Mouse (Mus musculus) kidney, adult 9 months (tissue): ENCODE measurements around the gene Fam110a.

Experiments used
- DNase-seq: peaks from one replicate; pipeline ENCODE4 v3.0.0; 2022

Gene Fam110a

GRCm38 (mm10) chr2:151969396-151969795, 10.6 kb downstream of the Fam110a start:
- DNase-seq = no peak

- no peak for DNase-seq
Observed at GRCm38 (mm10) chr2:151968986-151969385, 11.0 kb downstream of the Fam110a start.

GRCm38 (mm10) chr2:151968451-151968850, 11.6 kb downstream of the Fam110a start:
- peak; percentile 50 for DNase-seq

DNA sequence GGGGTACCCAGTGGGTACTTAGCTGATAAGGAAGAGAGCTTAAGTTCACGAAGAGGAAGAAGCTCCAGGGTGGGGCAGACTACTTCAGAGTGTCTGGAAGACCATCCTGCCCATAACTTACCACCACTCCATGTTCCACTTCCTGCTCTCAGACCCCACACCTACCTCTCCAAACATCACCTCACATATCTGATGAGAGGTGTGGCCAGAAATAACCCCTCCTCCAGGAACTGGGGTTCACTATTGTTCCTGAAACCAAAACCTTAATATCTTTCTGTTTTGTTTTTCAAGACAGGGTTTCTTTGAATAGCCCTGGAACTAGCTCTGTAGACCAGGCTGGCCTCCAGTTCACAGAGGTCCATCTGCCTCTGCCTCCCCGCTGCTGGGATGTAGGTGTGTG, 12.2 kb downstream of the Fam110a start:
- no peak for DNase-seq

GRCm38 (mm10) chr2:151967176-151967750, 12.8 kb downstream of the Fam110a start:
- DNase-seq = no peak

DNA sequence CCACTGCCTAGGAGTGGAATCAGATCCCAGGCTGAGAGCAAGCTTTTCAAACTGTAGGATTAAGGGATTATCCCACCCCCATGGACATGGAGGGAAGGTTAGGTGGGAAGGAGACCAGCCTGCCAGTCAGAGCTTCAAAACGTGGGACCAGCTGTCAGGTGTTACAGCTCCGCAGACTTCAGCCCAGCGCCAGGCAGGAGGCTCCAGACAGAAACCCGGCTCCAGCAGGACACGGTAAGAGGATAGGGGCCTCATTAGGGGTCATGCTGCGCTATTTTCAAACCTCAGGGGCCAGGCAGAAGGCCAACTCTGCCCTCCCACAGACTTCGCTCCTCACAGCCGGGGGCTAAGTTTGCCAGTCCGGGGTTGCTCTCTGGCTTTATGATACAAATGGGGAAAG, 16.0 kb downstream of the Fam110a start:
- DNase-seq = no peak

- no peak for DNase-seq
Observed at GRCm38 (mm10) chr2:151963319-151963718, 16.7 kb downstream of the Fam110a start.

- peak; percentile 76 for DNase-seq
Observed at GRCm38 (mm10) chr2:151962474-151962873, 17.5 kb downstream of the Fam110a start.

DNA sequence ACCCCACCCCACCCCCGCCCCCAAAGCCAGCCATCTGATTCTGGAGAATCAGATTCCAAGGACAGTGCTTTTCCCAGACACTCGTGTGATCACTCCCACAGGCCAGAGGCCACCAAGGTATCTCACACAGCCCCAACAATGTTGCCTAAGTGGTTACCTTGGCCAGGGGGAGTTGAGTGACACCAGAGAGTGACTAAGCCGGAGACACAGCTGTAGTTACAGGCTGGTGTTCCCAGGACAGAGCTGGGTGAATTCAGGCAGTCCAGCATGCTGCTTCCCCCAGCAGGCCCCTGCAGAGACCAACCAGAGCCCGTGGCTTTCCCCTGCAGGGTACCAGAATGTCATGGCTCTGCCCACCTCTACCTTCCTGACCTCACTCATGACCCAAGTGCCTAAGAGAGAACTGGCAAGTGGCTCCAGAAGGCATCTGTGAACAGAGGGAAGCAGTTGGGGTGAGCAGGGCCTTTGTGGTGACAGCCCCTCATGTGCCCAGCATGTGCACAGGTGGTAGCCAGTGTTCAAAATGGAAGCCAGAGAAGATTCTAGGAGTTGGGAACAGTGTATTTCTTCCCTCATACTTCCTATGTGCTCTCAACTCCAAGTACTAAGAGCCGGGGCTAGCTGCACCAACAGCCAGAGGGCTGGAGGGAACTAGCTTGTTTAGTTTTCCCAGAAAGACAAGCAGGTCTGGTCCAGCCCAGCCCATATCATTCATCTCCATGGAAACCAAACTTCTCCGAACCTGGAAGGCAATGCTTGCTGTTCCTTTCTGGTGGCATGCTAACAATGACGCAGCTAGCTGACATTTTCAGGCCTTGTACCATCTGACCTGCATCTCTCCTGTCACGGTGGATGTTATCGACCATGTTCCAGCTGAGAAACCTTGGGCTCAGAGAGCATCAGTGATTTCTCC, 18.5 kb downstream of the Fam110a start:
- DNase-seq = no peak

GRCm38 (mm10) chr2:151959274-151959673, 20.7 kb downstream of the Fam110a start:
- no peak for DNase-seq

DNA sequence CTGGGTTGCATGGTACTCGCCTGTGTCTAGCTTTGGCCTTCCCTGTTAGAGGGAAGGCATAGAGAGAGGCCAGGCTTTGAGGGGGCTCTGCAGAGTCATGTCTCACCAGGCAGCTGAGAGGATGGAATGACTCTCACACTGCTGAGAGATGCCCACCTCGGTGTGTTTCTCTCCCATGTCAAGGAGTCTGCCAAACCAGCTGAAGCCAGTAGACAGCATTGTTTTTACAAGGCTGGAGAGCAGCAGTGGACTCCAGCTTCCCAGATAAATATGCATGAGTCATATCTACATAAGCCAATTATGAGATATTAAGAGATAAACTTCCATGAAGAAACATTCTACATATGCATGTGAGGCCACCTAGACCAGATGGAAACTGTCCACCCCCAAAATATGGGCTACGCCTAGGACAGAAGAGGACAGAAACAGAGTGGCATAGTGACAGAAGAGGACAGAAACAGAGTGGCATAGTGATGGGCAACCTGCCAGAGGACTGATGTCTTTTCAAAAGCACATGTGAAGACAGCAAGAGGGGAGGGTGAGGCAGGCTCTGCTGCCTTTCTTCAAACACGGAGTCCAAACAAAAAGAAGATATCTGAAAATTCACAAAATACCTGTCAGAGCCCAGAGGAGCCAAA, 23.4 kb downstream of the Fam110a start:
- DNase-seq = no peak

GRCm38 (mm10) chr2:151953665-151954064, 26.4 kb downstream of the Fam110a start:
- no peak for DNase-seq

DNA sequence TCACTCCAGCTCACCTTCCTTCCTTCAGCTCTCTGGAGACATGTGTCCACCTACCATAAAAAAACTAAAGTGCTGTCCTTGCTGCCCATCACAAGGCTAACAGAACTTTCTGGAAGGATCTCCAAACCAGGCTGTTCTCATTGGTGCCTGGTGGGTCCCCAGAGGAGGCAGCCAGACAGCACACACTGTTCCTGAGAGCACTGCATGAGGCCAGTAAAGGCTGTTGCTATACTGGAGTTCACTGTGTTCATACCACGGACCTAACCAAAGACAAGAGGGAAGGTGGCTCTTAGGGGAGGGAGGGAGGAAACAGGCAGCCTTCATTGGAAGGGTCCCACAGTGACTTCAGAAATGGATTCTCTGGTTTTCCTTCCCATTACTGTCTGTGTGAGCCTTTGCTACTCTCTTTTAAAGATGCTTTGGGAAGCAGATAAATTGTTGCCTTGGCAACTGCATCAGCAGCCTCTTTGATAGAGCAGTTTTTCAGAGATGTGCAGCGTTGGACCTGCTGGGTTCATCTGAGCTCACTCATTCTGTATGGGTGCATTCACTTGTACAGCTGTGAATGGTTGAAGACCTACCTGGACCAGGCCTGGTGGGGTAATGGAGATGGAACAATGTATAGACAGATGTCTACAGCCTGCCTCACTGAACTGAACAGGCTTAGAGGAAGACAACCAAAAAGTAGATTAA, 30.8 kb downstream of the Fam110a start:
- no peak for DNase-seq

- no peak for DNase-seq
Observed at GRCm38 (mm10) chr2:151948311-151948710, 31.7 kb downstream of the Fam110a start.

GRCm38 (mm10) chr2:151947617-151948016, 32.4 kb downstream of the Fam110a start:
- DNase-seq = no peak

DNA sequence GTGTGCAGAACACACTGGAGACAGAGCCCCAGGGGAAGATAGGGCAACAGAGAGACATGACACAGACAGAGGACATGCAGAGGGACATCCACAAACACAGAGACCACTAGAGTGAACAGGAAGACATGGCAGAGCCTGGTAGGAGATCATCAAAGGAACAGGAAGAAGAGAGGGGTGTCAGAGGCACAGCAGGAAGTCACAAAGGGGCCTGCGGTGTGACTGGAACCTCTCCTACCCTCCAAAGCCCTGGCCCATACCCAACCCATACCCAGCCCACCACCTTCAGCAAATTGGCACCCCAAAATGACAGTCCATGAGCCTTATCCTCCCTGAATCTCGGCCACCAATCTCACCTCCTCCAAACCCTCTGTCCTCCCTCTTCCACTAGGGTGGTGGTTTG, 35.9 kb downstream of the Fam110a start:
- DNase-seq = no peak

- peak; percentile 53 for DNase-seq
Observed at GRCm38 (mm10) chr2:151941269-151941668, 38.8 kb downstream of the Fam110a start.

- no peak for DNase-seq
Observed at GRCm38 (mm10) chr2:151939651-151940420, 40.2 kb downstream of the Fam110a start.

DNA sequence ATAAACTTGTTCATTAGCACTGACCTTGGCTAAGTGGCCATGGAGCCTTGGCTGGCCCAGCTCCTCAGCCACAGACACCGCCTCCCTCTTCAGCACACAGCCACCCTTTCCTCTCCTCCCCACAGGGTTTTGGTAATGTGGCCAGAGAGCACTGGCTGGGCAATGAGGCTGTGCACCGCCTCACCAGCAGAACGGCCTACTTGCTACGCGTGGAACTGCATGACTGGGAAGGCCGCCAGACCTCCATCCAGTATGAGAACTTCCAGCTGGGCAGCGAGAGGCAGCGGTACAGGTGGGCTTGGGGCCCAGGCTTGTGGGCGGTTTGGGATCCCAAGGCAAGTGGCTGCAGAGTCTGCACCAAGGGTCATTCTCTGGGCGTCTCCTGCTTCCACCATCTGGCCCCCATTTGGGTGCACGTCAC, 41.2 kb downstream of the Fam110a start:
- no peak for DNase-seq

DNA sequence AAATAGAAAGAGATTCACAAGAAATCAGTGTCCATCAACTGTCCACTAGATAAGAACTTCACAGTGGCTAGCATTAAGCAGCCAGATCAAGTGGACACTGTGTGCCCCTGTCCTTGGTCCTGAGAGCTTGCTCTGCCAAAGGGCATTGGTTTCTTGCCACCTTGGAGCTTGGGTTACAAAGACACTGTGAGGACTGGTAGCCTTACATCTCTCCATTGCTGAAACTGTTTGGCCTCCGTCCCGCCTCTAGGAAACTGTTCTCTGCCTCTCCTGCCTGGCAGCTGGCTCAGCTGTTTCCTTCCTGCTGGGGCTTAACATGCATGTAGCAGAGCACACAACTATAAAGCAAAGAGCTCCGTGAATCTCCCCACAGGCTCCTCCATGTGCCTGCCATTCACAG, 42.1 kb downstream of the Fam110a start:
- DNase-seq = no peak

- DNase-seq = peak; percentile 87
Observed at GRCm38 (mm10) chr2:151930389-151931074, 49.5 kb downstream of the Fam110a start.

- DNase-seq = no peak
Observed at GRCm38 (mm10) chr2:151927103-151927502, 52.9 kb downstream of the Fam110a start.
